Mouse (Mus musculus): ENCODE results near the gene Gm20388. TPM values are rescaled to one million over a fixed set of nuclear protein-coding genes. Genes with fewer than 3 reads are reported as not detected.
A peak's percentile ranks its signal among the peaks of the same experiment; 100 is the strongest.

Gm20388 gene
- total and polyA plus RNA-seq, 2 experiments from 2014 or later = 17.3 TPM; not detected in 1

GRCm38 (mm10) chr8:123185566-123186409, 3275.1 kb downstream of the Gm20388 start, which contains the start of gene Dpep1:
TSS of gene Dpep1 (plus strand) at chr8:123186242.
- WGBS = 37% methylated on average over 19 of the region's 19 CpGs
- no peaks in the 10 kb centered on the region for H3K4me1 ChIP-seq (ENCODE audit: control insufficient read depth, insufficient read depth)
- DNase-seq (ENCODE audit: low spot score) (peak; percentile 27), ATAC-seq (ENCODE audit: insufficient read depth, low read depth) (peak; percentile 70)
- H3K9me3 ChIP-seq (replicated peaks; ENCODE audit: control insufficient read depth, low read length) = no peaks in the 10 kb centered on the region
- 0 out of 2 replicates have a peak within 1 kb of the TSS, but pooled peaks have one; percentile 2 for H3K9ac ChIP-seq (replicated peaks; ENCODE audit: low read depth, low read length)
- TF ChIP-seq CTCF (IDR thresholded peaks at IDR 0.05; ENCODE audit: low read depth) (no peak), EP300 (IDR thresholded peaks at IDR 0.05; ENCODE audit: low read depth) (no peak)
- no peaks in the 10 kb centered on the region for H3K27me3 ChIP-seq (ENCODE audit: control insufficient read depth, insufficient read depth, low read length)
- H3K4me3 ChIP-seq (ENCODE audit: low read depth, low read length) = no peak within 1 kb of the TSS; the same call in 1 of the 2 replicates
- no peaks in the 10 kb centered on the region for H3K36me3 ChIP-seq (replicated peaks; ENCODE audit: control insufficient read depth, insufficient read depth, low read length)
- H3K4me2 ChIP-seq (ENCODE audit: low read depth, low read length) = peak within 1 kb of the TSS; percentile 14; the same call in 1 of the 2 replicates
- peak within 1 kb of the TSS; percentile 73 for H3K27ac ChIP-seq (ENCODE audit: low read depth)

- TF ChIP-seq EP300 (IDR thresholded peaks at IDR 0.05; ENCODE audit: low read depth) (no peak), CTCF (IDR thresholded peaks at IDR 0.05; ENCODE audit: low read depth) (no peak)
- Histone ChIP-seq H3K4me3 (ENCODE audit: low read depth, low read length) (no peak overlapping the region), H3K9ac (replicated peaks; ENCODE audit: low read depth, low read length) (no peak overlapping the region), H3K27me3 (ENCODE audit: control insufficient read depth, insufficient read depth, low read length) (no peaks in the 10 kb centered on the region), H3K27ac (ENCODE audit: low read depth) (no peak overlapping the region), H3K4me1 (ENCODE audit: control insufficient read depth, insufficient read depth) (no peaks in the 10 kb centered on the region), H3K36me3 (replicated peaks; ENCODE audit: control insufficient read depth, insufficient read depth, low read length) (no peaks in the 10 kb centered on the region), H3K9me3 (replicated peaks; ENCODE audit: control insufficient read depth, low read length) (no peaks in the 10 kb centered on the region), H3K4me2 (ENCODE audit: low read depth, low read length) (no peak overlapping the region)
- DNase-seq (ENCODE audit: low spot score) (no peak), ATAC-seq (ENCODE audit: insufficient read depth, low read depth) (no peak)
- WGBS = 78% methylated on average over 2 of the region's 2 CpGs
These were observed 3277.4 kb downstream of the Gm20388 start for GRCm38 (mm10) chr8:123188006-123188405.

GRCm38 (mm10) chr8:123188841-123189240, 3278.2 kb downstream of the Gm20388 start:
- Histone ChIP-seq H3K36me3 (replicated peaks; ENCODE audit: control insufficient read depth, insufficient read depth, low read length) (no peaks in the 10 kb centered on the region), H3K9me3 (replicated peaks; ENCODE audit: control insufficient read depth, low read length) (no peaks in the 10 kb centered on the region), H3K27ac (ENCODE audit: low read depth) (no peak overlapping the region), H3K4me2 (ENCODE audit: low read depth, low read length) (no peak overlapping the region), H3K4me3 (ENCODE audit: low read depth, low read length) (no peak overlapping the region), H3K9ac (replicated peaks; ENCODE audit: low read depth, low read length) (no peak overlapping the region), H3K4me1 (ENCODE audit: control insufficient read depth, insufficient read depth) (no peaks in the 10 kb centered on the region), H3K27me3 (ENCODE audit: control insufficient read depth, insufficient read depth, low read length) (no peaks in the 10 kb centered on the region)
- no peak for DNase-seq (ENCODE audit: low spot score)
- TF ChIP-seq CTCF (IDR thresholded peaks at IDR 0.05; ENCODE audit: low read depth) = no peak
- no peak for TF ChIP-seq EP300 (IDR thresholded peaks at IDR 0.05; ENCODE audit: low read depth)
- ATAC-seq (ENCODE audit: insufficient read depth, low read depth) = no peak
- 59% methylated on average over 7 of the region's 7 CpGs for WGBS

- Histone ChIP-seq H3K4me3 (ENCODE audit: low read depth, low read length) (no peak overlapping the region), H3K9ac (replicated peaks; ENCODE audit: low read depth, low read length) (no peak overlapping the region), H3K4me2 (ENCODE audit: low read depth, low read length) (peak overlapping the region; percentile 16; the same call in 1 of the 2 replicates), H3K9me3 (replicated peaks; ENCODE audit: control insufficient read depth, low read length) (no peaks in the 10 kb centered on the region), H3K36me3 (replicated peaks; ENCODE audit: control insufficient read depth, insufficient read depth, low read length) (no peaks in the 10 kb centered on the region), H3K27ac (ENCODE audit: low read depth) (no peak overlapping the region), H3K27me3 (ENCODE audit: control insufficient read depth, insufficient read depth, low read length) (no peaks in the 10 kb centered on the region), H3K4me1 (ENCODE audit: control insufficient read depth, insufficient read depth) (no peaks in the 10 kb centered on the region)
- under 1% methylated on average over 9 of the region's 9 CpGs for WGBS
- ATAC-seq (ENCODE audit: insufficient read depth, low read depth) (peak; percentile 71), DNase-seq (ENCODE audit: low spot score) (peak; percentile 85)
- peak; percentile 64 for TF ChIP-seq CTCF (IDR thresholded peaks at IDR 0.05; ENCODE audit: low read depth)
- no peak for TF ChIP-seq EP300 (IDR thresholded peaks at IDR 0.05; ENCODE audit: low read depth)
These were observed 3280.0 kb downstream of the Gm20388 start for GRCm38 (mm10) chr8:123190678-123191077.

GRCm38 (mm10) chr8:123191908-123192307, 3281.3 kb downstream of the Gm20388 start:
- Histone ChIP-seq H3K36me3 (replicated peaks; ENCODE audit: control insufficient read depth, insufficient read depth, low read length) (no peaks in the 10 kb centered on the region), H3K9me3 (replicated peaks; ENCODE audit: control insufficient read depth, low read length) (no peaks in the 10 kb centered on the region), H3K4me3 (ENCODE audit: low read depth, low read length) (no peak overlapping the region), H3K27me3 (ENCODE audit: control insufficient read depth, insufficient read depth, low read length) (no peaks in the 10 kb centered on the region), H3K9ac (replicated peaks; ENCODE audit: low read depth, low read length) (no peak overlapping the region), H3K4me2 (ENCODE audit: low read depth, low read length) (no peak overlapping the region), H3K27ac (ENCODE audit: low read depth) (no peak overlapping the region), H3K4me1 (ENCODE audit: control insufficient read depth, insufficient read depth) (no peaks in the 10 kb centered on the region)
- ATAC-seq (ENCODE audit: insufficient read depth, low read depth) (no peak), DNase-seq (ENCODE audit: low spot score) (no peak)
- 55% methylated on average over 7 of the region's 8 CpGs for WGBS
- TF ChIP-seq EP300 (IDR thresholded peaks at IDR 0.05; ENCODE audit: low read depth) (no peak), CTCF (IDR thresholded peaks at IDR 0.05; ENCODE audit: low read depth) (no peak)
